In the genomic region with DNA sequence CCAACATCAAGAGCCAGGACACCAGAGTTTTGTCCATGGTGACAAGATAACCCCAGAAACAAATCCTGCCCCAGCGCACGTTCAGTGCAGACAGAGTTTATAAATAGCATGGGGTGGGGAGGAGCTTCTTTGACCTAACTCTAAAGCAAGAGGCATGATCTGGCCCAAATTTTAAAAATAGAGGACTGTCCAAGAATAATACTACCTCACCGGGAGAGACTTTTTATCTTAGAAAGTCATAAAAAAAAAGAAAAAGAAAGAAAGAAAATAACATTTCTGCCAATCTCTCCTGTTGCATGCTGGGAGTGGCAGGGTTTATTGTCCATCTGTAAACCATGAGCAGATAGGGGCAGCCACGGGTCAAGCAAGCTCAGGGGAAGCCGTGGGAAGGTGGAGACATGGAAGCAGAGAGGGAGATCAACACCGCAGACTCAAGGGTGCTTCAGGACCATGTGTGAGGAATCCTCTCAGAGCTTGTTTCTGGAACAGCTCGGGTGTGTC, we compare ENCODE assay signal across 17 mouse cellular contexts.
A peak's percentile ranks its signal among the peaks of the same experiment; 100 is the strongest.
DNase-seq lines count a peak whose midpoint lies in the region; ATAC-seq and TF ChIP-seq lines count a peak whose summit lies in the region.
"Had no signal": no experiment of that assay in that cellular context is flagged by ENCODE, and none has a peak within 500 bp of the region (broad histone marks: within the 10 kb centered on the region; RNA-seq: fewer than 3 reads in every experiment).

No protein-coding gene starts in this region.

- no peaks in the 10 kb centered on the region for H3K9me3 ChIP-seq in kidney, postnatal 0 days (replicated peaks; ENCODE audit: low read length)
- no peaks in the 10 kb centered on the region for H3K9me3 ChIP-seq in heart, embryonic 15.5 days (replicated peaks)
- H3K9me3 ChIP-seq: embryonic facial prominence, embryonic 12.5 days; midbrain, embryonic 10.5 days had no signal

- peak; percentile 69 for DNase-seq in kidney, postnatal 0 days (ENCODE audit: low spot score)
- no peak for DNase-seq in kidney, postnatal 10 days
- DNase-seq in heart, adult 2 months, result peak; percentile 58 to 60
- no peak for DNase-seq in frontal cortex, postnatal 25 days (ENCODE audit: low spot score in 2 of 2)
- no peak for DNase-seq in left cerebral cortex, adult 8-10 months (ENCODE audit: low spot score in 2 of 2)
- DNase-seq: adrenal gland, postnatal 14 days; cerebellum, postnatal 36 days; gastrocnemius, postnatal 10 days; kidney, adult 8-10 months; layer of hippocampus, adult 9-11 months; lung, postnatal 14 days had no signal

- TF ChIP-seq CTCF in kidney, postnatal 0 days (IDR thresholded peaks at IDR 0.05; ENCODE audit: low read depth), result no peak
- no peak for TF ChIP-seq CTCF in heart, adult 2 months (IDR thresholded peaks at IDR 0.05)
- no peak for TF ChIP-seq CTCF in olfactory bulb, adult 2 months (IDR thresholded peaks at IDR 0.05; ENCODE audit: insufficient read depth, low read depth, low read length)

- H3K4me3 ChIP-seq in kidney, postnatal 0 days (replicated peaks; ENCODE audit: low read depth, low read length), result no peak overlapping the region
- no peak overlapping the region for H3K4me3 ChIP-seq in heart, adult 2 months
- no peak overlapping the region for H3K4me3 ChIP-seq in heart, embryonic 15.5 days
- H3K4me3 ChIP-seq in olfactory bulb, adult 2 months (ENCODE audit: insufficient read depth, low read depth, low read length), result no peak overlapping the region
- H3K4me3 ChIP-seq: embryonic facial prominence, embryonic 12.5 days; midbrain, embryonic 10.5 days had no signal

- no peaks in the 10 kb centered on the region for H3K36me3 ChIP-seq in kidney, postnatal 0 days (ENCODE audit: insufficient read depth, low read length)
- H3K36me3 ChIP-seq in heart, adult 2 months (ENCODE audit: control insufficient read depth, insufficient read depth, low read length), result no peaks in the 10 kb centered on the region
- H3K36me3 ChIP-seq in heart, embryonic 15.5 days, result no peaks in the 10 kb centered on the region
- H3K36me3 ChIP-seq: embryonic facial prominence, embryonic 12.5 days; midbrain, embryonic 10.5 days had no signal

- H3K27ac ChIP-seq in kidney, postnatal 0 days, result peak overlapping the region; percentile 62; the same call in 1 of the 2 replicates
- peak overlapping the region; percentile 68 for H3K27ac ChIP-seq in heart, adult 2 months
- peak overlapping the region; percentile 84 for H3K27ac ChIP-seq in heart, embryonic 15.5 days
- 0 out of 2 replicates have a peak overlapping the region, but pooled peaks have one; percentile 11 for H3K27ac ChIP-seq in olfactory bulb, adult 2 months (ENCODE audit: insufficient read depth, low read depth, low read length)
- H3K27ac ChIP-seq: embryonic facial prominence, embryonic 12.5 days; hindbrain, embryonic 14.5 days; midbrain, embryonic 10.5 days had no signal

- WGBS in kidney, postnatal 0 days, result 37% methylated on average over 7 of the region's 7 CpGs
- WGBS in heart, adult 2 months, result 11% methylated on average over 7 of the region's 7 CpGs
- WGBS in heart, embryonic 15.5 days, result 16% methylated on average over 7 of the region's 7 CpGs
- 68% methylated on average over 7 of the region's 7 CpGs for WGBS in olfactory bulb, adult 2 months

- H3K79me2 ChIP-seq in heart, adult 2 months (replicated peaks; ENCODE audit: control insufficient read depth, insufficient read depth, low read length), result no peaks in the 10 kb centered on the region

- peaks cover 11% of the 10 kb centered on the region; the same call in 1 of the 2 replicates for H3K4me1 ChIP-seq in kidney, postnatal 0 days (replicated peaks; ENCODE audit: insufficient read depth, low read length)
- H3K4me1 ChIP-seq in heart, adult 2 months (ENCODE audit: control insufficient read depth, insufficient read depth, low read length), result peaks cover 41% of the 10 kb centered on the region
- peaks cover 66% of the 10 kb centered on the region for H3K4me1 ChIP-seq in heart, embryonic 15.5 days (replicated peaks)
- H3K4me1 ChIP-seq in olfactory bulb, adult 2 months (ENCODE audit: control insufficient read depth, insufficient read depth, low read length), result peaks cover 19% of the 10 kb centered on the region

- TF ChIP-seq POLR2A in heart, adult 2 months (IDR thresholded peaks at IDR 0.05; ENCODE audit: insufficient read depth, low read depth, low read length), result no peak
- no peak for TF ChIP-seq POLR2A in olfactory bulb, adult 2 months (IDR thresholded peaks at IDR 0.05; ENCODE audit: insufficient read depth, low read depth, low read length)

- H3K9ac ChIP-seq in kidney, postnatal 0 days (ENCODE audit: low read depth, low read length), result no peak overlapping the region
- no peak overlapping the region for H3K9ac ChIP-seq in heart, adult 2 months (ENCODE audit: low read depth, low read length)
- H3K9ac ChIP-seq in heart, embryonic 15.5 days, result no peak overlapping the region
- H3K9ac ChIP-seq: embryonic facial prominence, embryonic 12.5 days; hindbrain, embryonic 14.5 days had no signal

- H3K27me3 ChIP-seq in kidney, postnatal 0 days (ENCODE audit: insufficient read depth, low read length), result no peaks in the 10 kb centered on the region
- no peaks in the 10 kb centered on the region for H3K27me3 ChIP-seq in heart, adult 2 months (ENCODE audit: control insufficient read depth, insufficient read depth, low read length)
- H3K27me3 ChIP-seq in heart, embryonic 15.5 days, result no peaks in the 10 kb centered on the region
- H3K27me3 ChIP-seq: embryonic facial prominence, embryonic 12.5 days had no signal

- no peak for TF ChIP-seq EP300 in heart, adult 2 months (IDR thresholded peaks at IDR 0.05; ENCODE audit: insufficient read depth, low read depth, low read length)

- intact Hi-C loops in heart, adult 2 months (cut with DNase I), result loop anchor here (5.0 kb wide), 1 partner anchor 91 kb away; no protein-coding TSS in a partner anchor

- no peak for ATAC-seq in kidney, postnatal 0 days (replicated peaks; ENCODE audit: low FRiP score, low read depth)
- 0 out of 2 replicates have a peak, but pooled peaks have one; percentile 19 for ATAC-seq in heart, embryonic 15.5 days (replicated peaks; ENCODE audit: insufficient number of reproducible peaks, insufficient read depth, low FRiP score, low read depth)

- no peak overlapping the region for H3K4me2 ChIP-seq in kidney, postnatal 0 days (ENCODE audit: low read length)
- H3K4me2 ChIP-seq in heart, embryonic 15.5 days, result no peak overlapping the region
- H3K4me2 ChIP-seq: embryonic facial prominence, embryonic 12.5 days; hindbrain, embryonic 14.5 days; liver, embryonic 11.5 days had no signal

Comparison
In these comparisons a context has a peak if more than half of its experiments do, and no peak if none do; other contexts are left out.
1. DNase-seq: peak in kidney, postnatal 0 days (single experiment) and heart, adult 2 months (2 of 2); none in kidney, postnatal 10 days (single experiment), frontal cortex, postnatal 25 days (0 of 2) and left cerebral cortex, adult 8-10 months (0 of 2).
2. H3K27ac ChIP-seq: peak in every context shown above with its lines; median percentile 84 in heart, embryonic 15.5 days; 68 in heart, adult 2 months; 62 in kidney, postnatal 0 days; 11 in olfactory bulb, adult 2 months.